Mouse (Mus musculus): ENCODE data around the gene Grid1. TPM values are rescaled to one million over a fixed set of nuclear protein-coding genes. Genes with fewer than 3 reads are reported as not detected.

Grid1 gene
- polyA plus RNA-seq (2017; shearing (Covaris generic)), result not detected

DNA sequence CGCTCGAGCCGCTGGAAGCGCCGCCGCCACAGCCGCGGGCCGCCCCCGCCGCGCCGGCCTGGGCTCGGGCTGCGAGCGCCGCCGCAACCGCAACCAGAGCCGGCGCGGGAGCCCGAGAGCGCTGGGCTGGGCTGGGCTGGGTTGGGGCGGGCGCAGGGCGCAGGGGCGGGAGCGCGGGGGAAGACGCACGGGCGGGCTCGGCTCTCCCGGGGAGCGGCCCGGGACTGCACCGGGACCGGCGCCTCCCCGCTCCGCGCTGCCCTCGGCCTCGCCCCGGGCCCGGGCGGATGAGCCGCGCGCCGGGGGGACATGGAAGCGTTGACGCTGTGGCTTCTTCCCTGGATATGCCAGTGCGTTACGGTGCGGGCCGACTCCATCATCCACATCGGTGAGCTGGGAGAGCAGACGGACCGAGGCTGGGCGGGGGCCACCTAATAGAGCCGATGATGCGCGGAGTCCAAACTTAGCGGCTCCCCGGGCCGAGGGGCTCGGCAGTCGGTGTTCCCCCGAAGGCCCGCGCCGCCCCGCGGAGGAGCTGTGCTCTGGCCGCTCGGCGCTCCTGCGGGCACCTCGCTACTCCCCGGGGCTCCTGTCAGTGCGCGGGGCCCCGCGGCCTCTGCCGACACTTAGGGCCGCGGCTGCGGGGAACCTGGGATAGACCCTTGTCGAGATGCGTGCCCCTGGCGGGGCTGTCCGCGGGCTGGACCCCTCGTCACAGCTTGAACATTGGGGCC is at the start of gene Grid1:
Gene Grid1 (plus strand): TSS at position 190 of the 734 bp plus-strand sequence.
- ATAC-seq, result no peak

DNA sequence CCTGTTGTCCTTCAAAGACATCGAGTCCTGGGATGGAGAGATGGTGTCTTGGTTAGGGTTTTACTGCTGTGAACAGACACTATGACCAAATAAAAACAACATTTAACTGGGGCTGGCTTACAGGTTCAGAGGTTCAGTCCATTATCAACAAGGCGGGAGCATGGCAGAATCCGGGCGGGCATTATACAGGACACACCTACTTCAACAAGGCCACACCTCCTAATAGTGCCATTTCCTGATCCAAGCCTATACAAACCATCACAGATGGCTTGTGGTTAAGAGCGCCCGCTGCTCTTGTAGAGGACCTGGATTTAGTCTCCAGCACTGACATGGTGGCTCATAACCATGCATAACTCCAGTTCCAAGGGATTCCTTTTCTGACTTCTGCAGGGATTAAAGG is 49.4 kb upstream of the Grid1 start:
- ATAC-seq, result no peak

DNA sequence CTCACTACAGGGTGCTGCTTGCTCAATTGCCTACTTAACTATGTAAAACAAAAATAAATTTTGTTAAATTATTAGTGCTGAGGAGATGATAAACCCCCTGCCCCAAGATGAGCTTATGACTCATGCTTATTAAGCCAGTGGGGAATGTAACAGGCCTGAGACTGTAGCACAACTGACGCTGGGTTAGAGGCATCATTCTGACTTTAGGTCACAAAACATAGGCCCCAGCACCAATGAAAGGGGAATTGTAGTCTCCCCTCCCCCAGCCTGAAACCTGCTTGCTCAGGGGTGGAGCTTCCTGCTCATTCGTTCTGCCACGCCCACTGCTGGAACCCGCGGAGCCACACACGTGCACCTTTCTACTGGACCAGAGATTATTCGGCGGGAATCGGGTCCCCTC is 48.3 kb upstream of the Grid1 start:
- ATAC-seq, result no peak

DNA sequence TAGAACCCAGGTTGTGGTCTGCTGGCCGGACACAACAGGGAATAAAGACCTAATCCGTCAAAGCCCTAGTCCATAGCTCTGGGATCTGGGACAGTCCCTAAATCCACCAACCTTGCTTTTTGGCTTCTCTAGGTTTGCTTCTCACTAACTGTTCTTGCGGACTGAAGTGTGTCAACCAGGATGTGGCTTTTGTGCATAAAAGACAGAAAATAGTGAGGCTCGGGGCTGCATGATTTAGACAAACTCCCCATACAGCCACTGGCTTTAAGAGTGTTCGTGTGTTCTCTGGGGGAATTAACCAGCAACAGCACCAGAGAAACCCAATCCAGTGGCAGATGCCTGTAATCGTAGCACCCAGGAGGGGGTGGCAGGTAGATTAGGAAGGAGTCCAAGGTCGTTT is 47.8 kb upstream of the Grid1 start:
- peak; percentile 53 for ATAC-seq

DNA sequence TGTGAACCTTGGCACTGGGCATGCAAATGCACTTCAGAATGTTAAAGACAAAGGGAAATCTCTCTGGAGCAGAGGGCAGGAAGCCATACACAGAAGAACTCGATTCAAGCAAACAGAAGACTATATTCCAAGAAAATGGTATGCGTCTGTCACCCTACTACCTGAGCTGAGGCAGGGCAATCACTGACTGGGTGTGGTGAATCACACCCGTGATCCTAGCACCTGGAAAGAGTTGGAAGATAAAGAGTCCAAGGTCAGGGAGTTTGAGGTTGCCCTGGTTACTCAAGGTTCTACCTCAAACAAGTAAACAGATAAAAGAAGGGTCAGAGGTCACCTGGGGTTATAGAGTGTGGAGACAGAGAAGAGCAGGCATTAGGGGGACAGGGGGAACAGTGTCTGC is 46.2 kb upstream of the Grid1 start:
- ATAC-seq, result no peak

DNA sequence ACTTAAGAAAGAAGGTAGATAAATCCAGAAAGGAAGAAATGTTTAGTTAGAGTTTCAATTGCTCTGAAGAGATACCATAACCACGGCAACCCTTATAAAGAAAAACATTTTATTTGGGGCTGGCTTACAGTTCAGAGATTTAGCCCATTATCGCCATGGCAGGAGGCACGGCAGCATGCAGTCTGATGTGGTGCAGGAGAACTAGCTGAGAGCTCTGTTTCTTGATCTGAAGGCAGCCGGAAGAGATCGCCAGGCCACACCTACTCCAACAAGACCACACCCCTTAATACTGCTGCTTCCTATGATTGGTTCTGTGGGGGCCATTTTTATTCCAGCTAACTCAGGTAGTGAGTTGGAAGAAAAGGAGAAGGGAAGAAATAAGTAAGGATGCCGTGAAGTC is 45.7 kb upstream of the Grid1 start:
- no peak for ATAC-seq

DNA sequence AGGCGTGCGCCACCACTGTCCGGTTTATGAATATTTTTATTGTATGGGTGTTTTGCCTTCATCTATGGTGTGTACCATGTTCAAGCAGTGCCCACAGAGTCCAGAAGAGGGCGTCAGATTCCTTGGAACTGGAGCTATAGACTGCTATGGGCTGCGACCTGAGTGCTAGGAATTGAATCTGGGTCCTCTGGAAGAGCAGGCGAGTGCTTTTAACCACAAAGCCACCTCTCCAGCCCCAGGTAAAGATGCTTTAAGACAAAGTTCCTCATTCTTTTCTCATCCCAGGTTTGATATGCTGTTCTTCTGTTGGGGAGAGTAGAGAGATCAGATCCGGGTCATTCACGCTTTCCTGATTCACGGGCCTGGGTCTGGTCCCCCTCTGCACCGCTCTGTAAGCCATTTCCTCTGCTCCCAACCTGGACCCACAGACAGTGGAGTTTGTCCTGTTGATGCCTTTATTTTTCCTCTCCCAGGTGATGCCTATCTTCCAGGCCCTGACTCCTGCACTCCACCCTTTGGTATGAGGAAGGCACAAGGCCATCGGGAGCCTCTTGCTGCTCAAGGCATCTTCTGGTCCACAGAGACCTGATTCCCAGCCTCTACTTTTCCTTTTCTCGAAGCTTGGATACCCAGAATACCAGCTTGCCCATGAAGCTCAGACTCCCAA is 43.1 kb upstream of the Grid1 start:
- ATAC-seq, result no peak

DNA sequence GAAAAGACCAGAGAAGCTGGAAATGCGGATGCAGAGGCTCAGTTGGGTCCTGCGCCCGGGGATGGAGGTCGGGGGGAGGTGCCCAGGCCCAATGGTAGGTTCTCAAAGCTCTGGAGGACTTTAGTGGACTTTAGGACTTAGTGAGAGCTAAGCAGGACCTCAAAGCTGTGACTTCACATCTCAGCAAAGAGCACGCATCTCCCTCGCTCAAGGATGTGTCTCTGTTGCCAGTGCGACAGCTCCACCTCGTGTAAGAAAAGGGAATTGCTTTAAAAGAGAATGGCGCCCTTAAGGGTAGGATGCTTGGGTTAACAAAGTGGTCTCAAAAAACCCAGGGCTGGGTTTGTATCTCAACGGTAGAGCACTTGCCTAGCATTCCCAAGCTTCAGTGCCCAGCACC is 42.1 kb upstream of the Grid1 start:
- peak; percentile 86 for ATAC-seq

DNA sequence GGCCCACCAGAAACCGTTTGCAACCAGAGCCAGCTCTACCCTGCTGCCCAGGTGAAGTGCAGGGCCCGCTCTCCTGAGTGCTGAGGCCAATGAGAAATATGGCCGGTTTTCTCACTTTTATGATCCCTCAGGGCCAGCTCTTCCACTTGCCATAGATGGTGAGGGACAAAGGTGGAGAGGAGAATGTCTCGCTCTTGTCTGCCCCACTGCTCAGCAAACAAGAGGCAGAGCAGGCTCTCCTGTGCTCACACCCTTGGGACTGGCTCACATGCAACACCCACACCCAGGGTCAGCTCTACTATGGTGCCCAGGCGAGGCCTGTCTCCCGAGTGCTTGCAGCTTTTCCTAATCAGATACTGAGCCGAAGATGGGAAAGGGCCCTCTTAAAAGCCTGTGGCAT is 41.1 kb upstream of the Grid1 start:
- no peak for ATAC-seq

DNA sequence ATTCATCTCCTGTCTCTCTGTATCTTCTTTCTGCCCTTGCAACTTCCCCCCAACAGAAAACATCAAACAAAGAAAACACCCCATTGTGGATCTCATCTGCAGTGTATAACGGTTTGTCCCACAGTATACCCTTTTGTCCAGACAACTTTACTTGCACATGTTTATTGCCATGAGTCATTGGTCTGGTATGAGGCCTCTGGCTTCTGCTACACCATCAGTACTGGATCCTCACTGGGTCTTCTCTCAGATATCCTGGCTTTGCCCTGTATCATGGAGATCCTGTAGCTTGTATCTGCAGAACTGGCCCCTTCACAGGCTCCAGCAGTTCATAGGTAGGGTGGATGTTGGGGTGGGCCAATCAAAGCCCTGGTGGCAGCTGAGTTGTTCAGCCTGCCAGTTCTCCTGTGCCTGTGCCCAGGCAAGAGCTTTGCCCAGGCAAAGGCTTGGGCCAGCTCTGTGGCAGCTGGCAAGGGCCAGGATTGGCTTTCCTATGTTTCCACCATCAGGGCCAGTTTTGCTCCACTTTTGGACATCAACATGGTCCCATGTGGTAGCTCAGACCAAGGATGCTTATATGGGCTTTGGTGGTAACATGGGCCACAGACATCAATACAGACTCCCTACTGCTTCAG is 26.4 kb upstream of the Grid1 start:
- no peak for ATAC-seq

DNA sequence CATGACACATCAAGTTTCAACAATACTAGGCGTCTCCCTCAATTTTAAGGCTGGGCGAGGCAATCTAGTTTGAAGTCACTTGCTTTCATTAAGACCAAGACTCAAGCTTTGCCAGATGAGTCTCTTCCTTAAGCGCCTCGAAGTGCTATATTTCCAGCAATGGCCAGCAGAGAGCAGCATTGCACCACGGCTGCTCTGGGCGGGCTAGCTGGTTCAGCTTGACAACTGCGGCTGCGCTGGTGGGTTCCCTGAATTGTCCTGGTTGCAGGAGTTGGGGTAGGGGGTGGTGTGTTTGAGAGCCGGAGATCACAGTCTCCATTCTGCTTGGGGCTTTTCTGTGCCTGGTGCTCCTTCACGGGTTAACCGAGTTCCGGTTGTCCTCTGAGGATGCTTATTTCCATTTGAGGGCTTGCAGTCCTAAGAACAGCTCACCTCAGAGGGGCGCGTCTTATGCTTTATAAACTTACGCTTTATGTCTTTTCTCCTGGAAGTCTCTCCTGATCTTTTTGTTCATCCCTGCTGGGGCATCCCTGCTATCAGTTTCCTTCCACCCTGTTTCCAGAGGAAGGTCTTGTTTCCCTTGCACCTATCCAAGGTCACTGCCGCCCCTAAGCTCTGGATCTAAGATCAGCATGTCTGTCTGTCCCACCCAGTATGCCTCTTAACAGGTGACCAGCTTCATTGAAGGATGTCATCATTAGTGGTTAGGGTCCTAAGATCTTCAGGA is 9.0 kb upstream of the Grid1 start:
- no peak for ATAC-seq

DNA sequence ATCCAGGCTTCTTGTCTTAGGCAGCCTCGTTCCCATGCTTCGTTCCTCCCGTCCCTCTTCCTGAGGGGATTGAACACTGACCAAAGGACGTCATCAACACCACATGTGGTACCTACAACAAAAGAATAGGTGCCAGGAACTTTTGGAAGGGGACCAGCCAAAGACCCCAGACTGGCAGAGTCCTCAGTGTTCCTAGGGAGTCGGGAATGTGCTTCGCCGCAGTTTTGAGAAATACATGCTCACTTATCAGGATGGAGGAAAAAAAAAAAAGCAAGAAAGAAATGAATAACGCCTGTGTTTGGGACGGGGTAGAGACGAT is 8.5 kb upstream of the Grid1 start:
- ATAC-seq, result no peak

DNA sequence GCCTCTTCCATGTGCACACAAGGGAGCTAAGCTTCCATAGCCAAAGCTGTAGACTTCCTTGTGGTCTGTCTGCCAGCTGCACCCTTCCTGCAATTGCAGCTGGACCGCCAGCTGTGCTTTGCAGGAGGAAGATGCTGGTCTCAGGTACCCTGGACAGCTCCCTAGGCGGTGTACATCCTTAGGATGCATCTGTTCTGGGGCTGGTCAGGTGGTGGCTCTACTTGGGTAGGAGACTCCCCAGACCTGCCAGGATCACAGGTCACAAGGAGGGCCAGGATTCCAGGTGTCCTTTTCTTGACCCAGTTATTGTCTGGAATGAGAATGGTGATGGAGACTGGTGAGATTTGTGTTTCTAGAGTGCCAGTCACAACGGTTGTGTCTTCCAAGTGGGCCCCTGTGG is 3.6 kb upstream of the Grid1 start:
- no peak for ATAC-seq

DNA sequence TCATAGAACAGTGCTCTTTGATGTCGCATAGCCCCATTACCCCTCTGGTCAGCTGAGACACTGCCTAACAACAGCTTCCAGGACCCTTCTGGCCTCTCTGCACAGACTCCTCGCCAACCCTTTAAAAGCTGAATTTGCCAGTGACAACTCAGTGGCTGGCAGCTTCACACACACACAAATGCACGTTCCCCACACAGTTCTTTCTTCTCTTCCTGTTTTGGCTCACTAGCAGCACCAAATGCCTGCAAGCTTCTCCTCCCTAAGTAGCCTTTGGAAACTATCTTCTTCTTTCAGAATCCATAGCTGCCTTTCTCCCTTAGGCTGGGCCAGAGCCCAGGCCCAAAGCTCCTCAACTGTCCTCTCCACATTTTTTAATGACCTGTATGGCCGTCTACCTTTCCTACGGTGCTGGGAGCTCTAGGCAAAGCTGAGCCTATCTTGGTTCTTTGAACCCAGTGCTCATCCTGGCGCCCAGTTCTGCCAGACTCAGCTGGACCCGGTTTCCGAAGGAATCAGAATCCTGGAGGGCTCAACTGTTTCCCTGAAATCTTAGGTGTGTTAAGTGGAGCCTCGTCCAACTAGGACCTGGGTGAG is 1.4 kb upstream of the Grid1 start:
- ATAC-seq, result no peak

DNA sequence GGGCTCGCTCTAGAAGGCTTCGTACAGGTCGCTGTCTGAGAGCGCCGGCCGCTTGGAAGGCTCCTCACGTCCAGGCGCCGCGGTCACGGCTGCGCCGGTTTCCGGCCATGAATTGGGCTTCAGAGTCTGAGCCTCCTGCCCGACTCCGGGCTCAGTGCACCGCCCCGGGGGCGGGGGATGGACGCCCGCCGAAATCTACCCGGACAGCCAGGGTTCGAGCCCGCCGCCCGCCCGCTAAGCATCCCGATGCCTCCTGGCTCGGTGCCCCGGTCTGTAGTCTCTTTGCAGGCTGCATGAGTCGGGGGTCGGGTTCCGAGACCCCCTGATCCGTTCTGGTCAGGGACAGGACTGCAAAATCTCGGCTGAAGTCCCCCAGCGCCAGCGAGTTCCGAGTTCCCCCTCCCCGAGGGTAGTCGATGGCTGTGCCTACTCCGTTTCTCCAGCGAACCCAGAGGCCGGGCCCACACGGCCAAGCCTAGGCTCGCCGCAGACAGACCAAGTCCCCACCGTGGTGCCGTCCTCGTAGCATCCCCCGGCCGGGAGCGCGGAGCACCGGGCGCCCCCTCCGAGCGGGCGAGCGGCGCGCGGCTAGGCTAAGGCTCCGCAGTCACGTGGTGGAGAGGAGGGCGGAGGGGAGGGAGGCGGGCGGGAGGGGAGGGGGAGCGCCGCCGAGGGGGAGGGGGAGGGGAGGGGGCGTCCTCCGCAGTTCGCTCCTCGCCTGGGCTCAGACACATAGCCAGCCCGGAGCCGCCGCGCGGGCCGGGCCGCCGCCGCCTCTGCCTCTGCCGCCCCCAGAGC is 588 bp upstream of the Grid1 start:
- no peak for ATAC-seq

DNA sequence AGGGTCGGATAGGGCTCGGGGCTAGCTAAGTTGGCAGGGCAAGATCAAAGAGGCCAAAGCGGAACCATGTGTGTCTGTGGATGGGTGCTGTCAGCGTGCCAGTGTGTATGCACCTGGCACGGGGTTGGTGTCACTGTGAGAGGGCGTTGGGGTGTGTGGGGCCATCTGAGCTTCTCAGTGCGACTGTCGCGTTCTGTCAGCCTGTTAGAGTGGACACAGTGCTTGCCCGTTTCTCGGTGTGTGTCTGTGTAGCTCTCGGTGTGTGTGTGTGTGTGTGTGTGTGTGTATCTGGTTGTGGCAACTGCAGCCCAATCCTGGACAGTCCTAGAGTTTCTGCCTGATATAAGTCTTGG is 721 bp downstream of the Grid1 start:
- no peak for ATAC-seq

DNA sequence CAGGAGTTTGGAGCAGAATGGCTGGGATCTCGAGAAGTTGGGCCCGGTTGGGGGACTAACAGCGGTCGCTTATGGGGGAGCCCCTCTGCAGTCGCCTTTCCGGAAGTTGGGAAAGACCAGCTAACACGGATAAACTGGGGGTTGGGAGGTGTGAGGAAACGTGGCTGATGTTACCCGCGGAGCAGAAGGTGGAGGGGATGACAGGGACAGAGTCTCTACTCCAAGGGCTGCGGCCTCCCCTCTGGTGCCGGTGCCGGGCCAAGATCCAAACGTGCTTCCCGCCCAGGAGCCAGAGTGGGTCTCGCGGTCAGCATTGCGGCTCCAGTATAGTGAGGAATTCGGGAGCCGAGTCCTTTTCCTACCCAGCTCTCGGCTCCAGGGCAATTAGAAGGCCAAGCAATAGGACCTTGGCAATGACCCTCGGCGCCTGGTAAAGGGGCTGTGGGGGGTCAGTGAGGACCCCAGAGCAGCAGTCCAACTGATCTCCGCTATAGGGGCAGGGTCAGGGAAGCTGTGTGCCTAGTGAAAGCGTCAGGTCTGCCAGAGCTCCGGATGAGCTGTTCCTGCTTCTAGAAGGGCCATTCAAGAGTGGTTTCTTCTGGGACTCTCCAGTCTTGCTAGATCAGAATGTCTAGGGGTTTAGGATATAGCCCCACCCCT is 1.4 kb downstream of the Grid1 start:
- no peak for ATAC-seq

DNA sequence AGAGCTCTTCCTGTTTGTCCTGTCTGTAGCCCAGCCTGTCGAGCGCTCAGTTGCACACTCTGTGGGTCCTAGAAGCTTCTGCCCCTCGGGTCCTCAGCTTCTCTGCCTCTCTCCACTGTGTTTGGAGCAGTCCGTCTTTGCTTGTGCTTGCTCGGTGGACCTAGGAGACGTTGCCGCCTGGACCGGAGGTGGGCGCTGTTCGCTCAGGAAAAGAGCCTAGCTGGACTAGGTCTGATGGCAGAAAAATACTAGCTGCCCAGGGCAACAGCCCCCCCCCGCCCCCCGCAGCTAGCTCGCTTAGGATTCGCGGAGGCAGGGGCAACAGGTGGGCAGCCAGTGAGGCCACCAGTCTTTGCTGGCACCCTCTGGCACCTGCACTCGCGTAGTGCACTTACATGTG is 3.2 kb downstream of the Grid1 start:
- ATAC-seq, result no peak

DNA sequence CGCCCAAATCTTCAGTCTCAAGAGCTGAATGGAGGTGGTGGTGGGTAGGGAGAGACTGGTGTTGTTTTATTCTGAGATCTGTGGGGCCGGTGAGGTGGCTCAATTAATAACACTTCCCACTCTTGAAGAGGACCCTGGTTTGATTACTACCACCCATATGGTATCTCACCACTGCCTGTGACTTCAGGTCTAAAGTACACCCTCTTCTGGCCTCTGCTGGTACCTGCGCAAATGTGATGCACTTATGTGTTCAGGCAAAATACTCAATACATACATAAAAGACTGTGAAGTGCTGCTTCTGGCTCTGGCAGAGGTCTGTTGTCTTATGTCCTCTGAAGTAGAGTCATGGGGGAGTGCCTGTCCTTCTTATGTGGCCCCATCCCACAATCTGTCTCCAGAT is 4.3 kb downstream of the Grid1 start:
- no peak for ATAC-seq

DNA sequence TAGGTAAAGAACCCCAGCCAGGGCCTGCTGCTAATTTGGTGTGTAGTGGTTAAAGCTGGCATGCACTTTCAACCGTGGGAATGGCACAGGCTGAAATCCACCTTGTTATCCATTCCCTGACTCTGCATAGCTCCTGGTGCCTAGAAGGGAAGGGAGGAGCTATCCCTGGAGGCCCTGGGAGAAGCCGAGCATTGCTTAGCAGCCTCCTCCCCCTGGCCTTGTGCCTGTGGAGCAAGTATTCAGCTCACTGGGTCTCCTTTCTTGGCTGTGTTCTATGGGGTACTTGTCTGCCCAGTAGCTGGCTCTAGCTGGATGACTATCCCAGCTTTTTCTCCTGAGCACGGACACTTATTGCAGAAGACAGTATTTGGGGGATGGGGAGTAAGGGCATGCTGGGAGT is 6.0 kb downstream of the Grid1 start:
- no peak for ATAC-seq

DNA sequence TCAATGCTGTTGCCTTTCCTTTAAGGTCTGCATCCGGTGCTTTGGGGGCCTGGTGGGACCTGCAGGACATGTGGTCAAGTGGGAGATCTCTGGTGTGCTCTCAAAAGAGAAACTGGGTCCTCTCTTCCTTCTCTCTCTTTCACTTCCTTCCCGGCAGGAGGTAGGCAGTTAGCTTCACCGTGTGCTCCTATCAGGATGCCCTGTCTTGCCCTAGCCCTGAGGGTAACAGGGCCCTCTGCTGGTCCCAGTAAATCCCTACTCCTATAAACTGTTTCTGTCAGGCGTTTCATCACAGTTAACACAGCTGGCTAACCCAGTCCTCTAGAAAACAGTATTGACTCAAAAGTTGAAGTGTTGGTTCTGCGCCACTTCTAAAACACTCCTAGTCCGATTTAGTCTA is 9.9 kb downstream of the Grid1 start:
- no peak for ATAC-seq

DNA sequence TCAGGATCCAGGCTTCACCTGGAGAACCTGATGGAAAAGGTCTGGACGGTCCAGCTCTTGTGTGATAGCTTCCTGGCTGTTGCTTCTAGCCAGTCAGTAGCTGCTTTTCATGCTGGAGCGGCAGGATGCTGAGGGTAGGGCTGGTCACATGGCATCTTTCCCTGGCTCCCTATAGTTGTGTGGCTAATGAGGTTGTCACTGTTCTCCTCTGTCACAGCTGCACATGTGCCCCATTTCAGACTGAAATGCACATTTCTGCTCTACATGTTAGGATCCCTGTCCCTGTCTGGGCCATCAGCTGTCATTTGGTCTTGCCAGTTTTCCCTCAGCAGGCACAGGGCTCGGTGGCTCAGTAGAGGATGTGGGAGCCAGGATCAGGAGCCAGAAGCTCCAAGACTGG is 17.2 kb downstream of the Grid1 start:
- ATAC-seq, result no peak
